Mouse (Mus musculus) heart, postnatal 4 days (tissue): ENCODE results near the gene Sema6d. TPM values are rescaled to one million over a fixed set of nuclear protein-coding genes. Genes with fewer than 3 reads are reported as not detected.

Experiments
- DNase-seq: peaks from one replicate; pipeline ENCODE4 v3.0.0; 2021
- total RNA-seq, 2 experiments: library from RNA; stranded (reverse); gene quantifications; 2 replicates each; pipeline ENCODE4 v1.2.3; 2021

The Sema6d gene
- total RNA-seq, 2 experiments from 2014 or later = 42.9 to 46.6 TPM

GRCm38 (mm10) chr2:124403981-124404380 lies 314.2 kb downstream of the Sema6d start:
- no peak for DNase-seq

- DNase-seq = no peak
Observed at GRCm38 (mm10) chr2:124404631-124405562, 315.1 kb downstream of the Sema6d start.

DNA sequence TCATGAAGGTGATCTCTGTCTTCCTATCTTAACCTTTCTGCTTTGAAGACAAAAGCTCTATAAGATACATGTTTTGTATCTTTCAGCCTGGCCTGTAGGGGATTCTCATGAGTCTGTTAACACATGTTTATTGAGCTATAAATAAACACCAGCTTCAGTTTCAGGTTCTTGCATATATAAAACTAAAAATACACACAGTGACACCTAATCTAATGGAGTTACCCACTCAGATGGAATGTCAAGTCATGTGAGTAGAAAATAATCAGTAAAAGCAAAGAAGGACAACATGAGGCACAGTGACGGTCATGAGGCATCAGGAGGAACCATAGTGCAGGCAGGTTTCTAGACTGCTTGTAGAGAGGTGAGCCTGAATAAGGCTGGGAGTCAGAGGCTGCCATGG lies 319.2 kb downstream of the Sema6d start:
- no peak for DNase-seq

DNA sequence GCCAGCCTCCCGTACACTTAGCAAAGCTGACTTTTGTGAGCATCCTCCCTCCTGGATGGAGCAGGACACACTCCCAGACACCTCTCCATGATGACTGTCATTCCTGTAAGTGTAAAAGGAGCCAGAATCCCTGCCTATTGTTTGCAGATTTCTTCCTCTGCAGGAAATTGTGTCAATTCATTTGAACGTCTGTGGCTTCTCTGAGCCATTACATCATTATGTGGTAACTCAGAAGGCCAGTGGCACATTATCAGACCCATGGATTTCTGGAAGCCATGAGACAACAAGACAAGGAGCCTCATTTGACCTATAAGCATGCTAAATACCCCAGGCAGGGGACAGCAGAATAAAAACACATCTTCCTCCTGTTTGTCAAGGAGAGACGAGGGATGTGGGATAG lies 327.0 kb downstream of the Sema6d start:
- DNase-seq = no peak

DNA sequence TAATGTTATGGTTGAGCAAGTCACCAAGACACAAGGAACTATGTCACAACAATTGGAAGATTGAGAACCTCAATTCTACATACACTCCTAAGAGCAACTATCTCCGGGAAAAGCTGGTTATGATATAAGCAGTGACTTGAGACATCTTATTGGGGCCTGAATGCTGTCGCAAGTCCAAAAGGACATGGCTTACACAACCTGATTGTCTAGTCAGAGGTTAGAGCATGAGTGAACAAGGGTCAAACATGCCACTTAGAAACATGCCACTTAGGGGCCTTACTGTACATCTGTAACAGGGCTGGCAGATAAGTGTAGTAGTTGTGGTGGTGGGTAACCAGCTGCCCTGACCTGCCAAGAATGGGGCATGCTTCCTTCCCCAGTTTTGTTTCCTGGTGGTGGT lies 328.6 kb downstream of the Sema6d start:
- DNase-seq = no peak

DNA sequence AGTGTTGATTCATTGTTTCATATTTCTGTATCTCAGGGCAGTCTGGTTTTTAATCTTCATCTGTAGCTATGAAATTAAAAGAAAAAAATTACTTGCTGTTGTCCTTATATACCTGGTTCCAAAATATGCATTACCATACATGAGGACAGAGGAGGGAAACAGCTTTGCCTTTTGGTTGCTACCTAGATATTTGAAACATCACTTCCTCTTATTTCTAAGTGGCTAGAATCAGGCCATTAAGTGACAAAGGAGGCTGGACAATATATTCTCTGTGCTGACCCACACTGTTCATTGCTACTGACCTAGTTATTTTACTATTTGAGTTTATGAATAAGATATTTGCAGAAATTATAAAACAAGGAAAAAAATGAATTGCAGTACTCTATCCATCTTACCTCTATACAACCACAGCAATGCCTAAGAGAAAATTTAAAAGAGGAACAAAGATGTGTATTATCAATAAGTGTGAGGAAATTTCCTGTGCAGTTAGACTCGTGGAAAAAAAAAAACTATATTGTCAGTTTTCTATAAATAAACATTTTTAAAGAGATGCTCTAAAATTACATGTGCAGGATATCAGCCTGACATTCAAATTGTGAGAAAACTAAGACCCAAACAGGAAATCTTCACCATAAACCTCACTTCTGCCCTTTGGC lies 330.5 kb downstream of the Sema6d start:
- no peak for DNase-seq

DNA sequence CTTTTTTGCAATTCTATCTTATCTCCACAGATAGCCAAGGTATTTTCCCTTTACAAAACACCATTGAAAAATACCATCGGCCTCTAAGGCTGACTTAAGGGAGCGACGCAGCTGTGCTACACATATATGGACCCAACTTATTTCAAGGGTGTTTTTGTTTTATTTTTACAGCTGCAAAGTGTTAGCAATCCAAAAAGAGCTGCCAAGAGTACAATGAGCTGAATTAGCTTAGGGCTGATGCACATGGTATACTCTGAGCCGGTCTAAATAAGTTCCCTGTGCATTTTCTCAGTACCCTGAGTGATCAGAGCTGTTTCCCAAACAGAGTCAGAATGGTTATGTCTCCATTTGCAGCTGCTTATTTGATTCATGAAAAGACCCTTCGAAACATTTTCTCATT lies 340.0 kb downstream of the Sema6d start:
- DNase-seq = no peak

- no peak for DNase-seq
Observed at GRCm38 (mm10) chr2:124430708-124431107, 340.9 kb downstream of the Sema6d start.

- no peak for DNase-seq
Observed at GRCm38 (mm10) chr2:124435382-124436002, 345.7 kb downstream of the Sema6d start.

DNA sequence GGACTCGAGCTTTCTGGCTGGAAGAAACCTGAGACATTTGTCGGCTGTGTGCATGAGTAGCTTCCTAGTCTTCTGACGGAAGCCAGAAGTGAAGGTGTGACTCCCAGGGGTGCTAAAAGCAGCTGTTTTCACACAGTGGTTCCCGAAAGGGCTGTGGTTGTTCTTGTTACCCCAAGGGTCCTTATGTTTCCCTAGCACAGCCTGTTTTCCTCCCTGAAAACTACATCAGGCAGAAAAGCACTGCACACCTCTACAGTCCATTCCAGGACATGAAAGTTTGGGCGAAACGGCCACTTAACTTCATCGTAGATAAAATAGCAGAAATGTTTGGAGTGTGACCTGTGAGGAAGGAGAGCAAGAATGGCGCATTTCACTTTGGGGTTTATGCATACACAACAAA lies 346.9 kb downstream of the Sema6d start:
- DNase-seq = no peak

- no peak for DNase-seq
Observed at GRCm38 (mm10) chr2:124444199-124444598, 354.4 kb downstream of the Sema6d start.

- DNase-seq = peak; percentile 10
Observed at GRCm38 (mm10) chr2:124455881-124456280, 366.1 kb downstream of the Sema6d start.

DNA sequence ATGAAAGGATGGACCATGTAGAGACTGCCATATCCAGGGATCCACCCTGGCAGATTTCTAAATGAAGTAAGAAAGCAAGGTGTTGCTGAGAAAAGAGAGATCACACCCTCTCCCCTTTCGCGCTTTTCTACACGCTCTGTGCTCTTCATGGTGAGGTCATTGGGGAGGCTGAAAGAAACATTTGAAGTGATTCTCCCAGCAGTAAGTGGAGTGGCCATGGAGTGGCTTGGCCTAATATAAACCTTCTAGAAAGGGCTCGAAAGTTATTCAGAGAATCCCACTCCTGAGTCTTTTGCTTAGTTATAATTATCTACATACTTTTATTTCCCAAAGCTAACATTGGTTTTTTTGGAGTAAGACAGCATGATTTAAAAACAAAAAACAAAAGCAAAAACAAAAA lies 367.2 kb downstream of the Sema6d start:
- no peak for DNase-seq

GRCm38 (mm10) chr2:124458028-124458427 lies 368.3 kb downstream of the Sema6d start:
- DNase-seq = no peak

DNA sequence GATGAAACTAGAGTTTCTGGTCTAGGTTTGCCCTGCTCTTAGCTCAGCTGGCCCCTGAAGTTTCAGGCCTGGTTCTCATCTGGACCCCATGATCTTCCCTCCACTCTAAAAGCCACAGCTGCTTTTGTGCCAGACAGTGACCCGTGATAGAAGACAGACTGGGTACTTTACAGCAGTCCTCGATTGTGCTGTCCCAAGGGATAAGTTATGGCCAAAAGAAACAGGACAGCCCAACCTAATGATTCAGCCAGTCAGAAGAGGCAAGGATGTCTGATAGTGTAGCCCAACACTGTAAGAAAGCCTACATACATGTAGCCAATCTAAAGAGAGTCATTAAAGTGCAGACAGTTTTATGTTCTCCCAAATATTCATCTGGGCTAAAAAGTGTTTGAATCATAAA lies 371.2 kb downstream of the Sema6d start:
- peak; percentile 55 for DNase-seq

DNA sequence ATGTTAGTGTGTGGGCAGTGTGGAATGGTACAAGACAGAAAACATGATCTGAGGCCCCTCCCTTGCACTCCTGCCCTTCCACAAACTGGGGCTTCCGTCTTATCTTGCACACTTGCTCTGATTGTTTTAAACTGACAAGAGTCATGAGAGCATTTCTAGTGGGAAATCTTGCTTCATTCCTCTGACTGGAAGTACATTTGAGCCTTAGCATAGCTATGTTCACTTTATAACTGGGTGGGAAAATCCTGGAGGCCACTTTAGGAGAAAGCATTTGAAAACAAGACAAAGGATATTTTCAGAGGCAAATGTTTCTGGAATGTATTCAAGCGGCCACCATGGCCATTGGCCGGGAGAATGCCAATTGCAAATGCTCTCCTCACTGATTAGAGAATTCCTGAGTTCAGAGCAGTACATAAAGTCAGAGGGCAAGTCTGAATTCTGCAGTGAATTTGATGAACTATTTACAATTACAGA lies 371.6 kb downstream of the Sema6d start:
- peak; percentile 28 for DNase-seq

DNA sequence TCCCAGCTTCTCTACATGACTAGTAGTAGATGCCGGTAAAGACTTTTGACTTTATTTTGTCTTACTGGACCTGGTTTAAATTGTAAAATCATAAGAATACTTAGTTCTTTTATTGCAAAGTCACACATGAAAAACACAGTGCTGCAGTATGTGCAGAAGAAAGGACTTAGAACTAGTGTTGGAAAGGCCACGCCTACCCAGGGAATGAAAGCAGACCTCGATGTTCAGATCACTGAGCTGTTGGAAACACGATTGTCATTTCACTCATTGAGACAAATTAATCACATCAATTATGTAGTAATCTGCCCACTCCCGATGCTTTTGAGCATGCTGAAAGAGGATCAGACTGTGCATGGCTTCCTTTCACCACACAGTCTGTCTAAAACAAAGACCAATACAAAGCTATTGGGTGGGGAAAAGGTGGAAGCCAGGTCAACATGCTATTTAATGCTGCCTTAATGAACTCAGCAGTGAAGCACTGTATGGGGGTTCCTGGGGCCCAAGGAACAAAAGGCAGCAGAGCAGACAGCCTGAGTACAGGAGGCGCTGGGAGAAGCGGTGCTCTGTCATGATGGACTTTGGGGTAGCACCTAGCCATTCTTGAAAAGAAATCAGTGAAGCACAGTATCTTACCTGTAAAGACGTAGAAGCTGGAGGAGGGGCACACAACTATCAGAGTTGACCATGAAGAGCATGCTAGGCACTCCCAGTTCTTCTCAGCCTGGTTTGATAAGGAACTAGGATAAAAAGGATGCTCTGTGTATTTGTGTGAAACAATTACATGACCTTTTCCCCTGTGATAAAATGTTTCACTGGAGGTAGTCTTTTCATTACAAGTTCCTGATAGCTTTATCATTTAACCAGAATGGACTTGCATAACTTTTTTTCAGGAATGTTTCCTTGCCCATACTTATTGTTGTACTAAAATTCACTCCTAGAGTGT lies 375.5 kb downstream of the Sema6d start:
- no peak for DNase-seq

DNA sequence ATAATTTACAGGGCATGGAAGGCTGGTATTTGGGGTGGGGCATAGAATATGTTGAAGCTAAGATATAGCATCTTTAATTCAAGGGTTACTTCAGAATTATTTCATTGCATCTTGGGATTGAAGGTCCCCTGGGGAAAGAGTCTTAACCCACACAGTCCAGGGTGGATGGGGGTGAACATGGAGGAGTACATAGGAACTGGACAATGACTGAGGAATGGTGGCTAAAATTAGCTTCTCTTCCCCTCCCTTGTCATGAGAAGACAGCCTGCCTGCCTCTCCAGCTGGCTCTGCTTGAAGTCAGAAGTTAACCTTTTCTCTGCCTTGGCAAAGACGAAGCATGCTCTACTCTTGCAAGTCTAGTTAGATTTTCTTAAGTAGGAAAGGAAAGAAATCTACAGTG lies 377.7 kb downstream of the Sema6d start:
- DNase-seq = peak; percentile 9

- DNase-seq = no peak
Observed at GRCm38 (mm10) chr2:124470346-124471042, 380.7 kb downstream of the Sema6d start.

GRCm38 (mm10) chr2:124472674-124473507 lies 383.1 kb downstream of the Sema6d start:
- DNase-seq = no peak
